Mouse (Mus musculus) MEL (cell line): Measurements from ENCODE around the gene Fmo6.

Source experiments
- CTCF ChIP-seq, 3 experiments: IDR thresholded peaks in 2 of 3; conservative IDR thresholded peaks in 1 of 3; 2 replicates each; pipeline ENCODE4 v1.5.1; 2011 to 2012; ENCODE audit warnings: low read length in 3 of 3, low read depth in 2 of 3, mild to moderate bottlenecking in 2 of 3, improper control_type of control experiment in 1 of 3, inconsistent platforms in 1 of 3, mixed read lengths in 1 of 3, moderate library complexity in 1 of 3; ENCODE audit not compliant: control insufficient read depth in 1 of 3, insufficient read depth in 1 of 3, poor library complexity in 1 of 3, severe bottlenecking in 1 of 3
- EP300 ChIP-seq, 2 experiments: IDR thresholded peaks; 2 replicates each; pipeline ENCODE4 v1.6.1; 2011; ENCODE audit warnings: improper control_type of control experiment in 2 of 2, low read length in 2 of 2, low read depth in 1 of 2, mild to moderate bottlenecking in 1 of 2
- GATA1 ChIP-seq: IDR thresholded peaks from 2 replicates; pipeline ENCODE4 v1.6.1; 2011; ENCODE audit warnings: low read depth, low read length, improper control_type of control experiment
- HCFC1 ChIP-seq: IDR thresholded peaks from 2 replicates; pipeline ENCODE4 v1.6.1; 2012; ENCODE audit warnings: low read depth, mild to moderate bottlenecking, inconsistent platforms, low read length, improper control_type of control experiment, moderate library complexity
- KAT2A ChIP-seq: conservative IDR thresholded peaks from 2 replicates; pipeline ENCODE4 v1.6.1; 2012; ENCODE audit warnings: low read depth, low read length, improper control_type of control experiment, inconsistent platforms
- MEF2A ChIP-seq: IDR thresholded peaks from 2 replicates; pipeline ENCODE4 v1.6.1; 2014; ENCODE audit warnings: low read depth, mild to moderate bottlenecking, inconsistent platforms, low read length, improper control_type of control experiment; ENCODE audit not compliant: poor library complexity, insufficient replicate concordance, severe bottlenecking; ENCODE audit errors: extremely low read depth
- MXI1 ChIP-seq: IDR thresholded peaks from 2 replicates; pipeline ENCODE4 v1.6.1; 2011; ENCODE audit warnings: mild to moderate bottlenecking, low read depth, low read length, improper control_type of control experiment
- POLR2A ChIP-seq, 2 experiments: IDR thresholded peaks; 2 replicates each; pipeline ENCODE4 v1.6.1; 2011 to 2012; ENCODE audit warnings: low read length in 2 of 2, mild to moderate bottlenecking in 2 of 2, control low read depth in 1 of 2, improper control_type of control experiment in 1 of 2, low read depth in 1 of 2, moderate library complexity in 1 of 2; ENCODE audit not compliant: control insufficient read depth in 1 of 2, insufficient read depth in 1 of 2, poor library complexity in 1 of 2
- RAD21 ChIP-seq: IDR thresholded peaks from 2 replicates; pipeline ENCODE4 v1.6.1; 2011; ENCODE audit warnings: mild to moderate bottlenecking, low read depth, low read length, improper control_type of control experiment
- RCOR1 ChIP-seq: IDR thresholded peaks from 2 replicates; pipeline ENCODE4 v1.6.1; 2012; ENCODE audit warnings: low read depth, mild to moderate bottlenecking, inconsistent platforms, low read length, improper control_type of control experiment
- TCF12 ChIP-seq: IDR thresholded peaks from 2 replicates; pipeline ENCODE4 v1.6.1; 2014; ENCODE audit warnings: low read depth, mild to moderate bottlenecking, inconsistent platforms, low read length, improper control_type of control experiment, moderate library complexity

GRCm38 (mm10) chr1:162931880-162932279, 5.4 kb downstream of the Fmo6 start:
- no peak for TF ChIP-seq GATA1
- no peak for TF ChIP-seq MXI1
- TF ChIP-seq RCOR1 = no peak
- no peak for TF ChIP-seq TCF12
- no peak for TF ChIP-seq MEF2A
- TF ChIP-seq CTCF (IDR thresholded peaks at IDR 0.05 in 2 of 3, conservative IDR thresholded peaks at IDR 0.05 in 1 of 3; ENCODE audit: control insufficient read depth in 1 of 3, insufficient read depth in 1 of 3, low read depth in 2 of 3, low read length in 3 of 3, poor library complexity in 1 of 3, severe bottlenecking in 1 of 3) = no peak
- TF ChIP-seq POLR2A (IDR thresholded peaks at IDR 0.05; ENCODE audit: control insufficient read depth in 1 of 2, insufficient read depth in 1 of 2, low read depth in 1 of 2, low read length in 2 of 2, poor library complexity in 1 of 2) = no peak
- TF ChIP-seq HCFC1 = no peak
- TF ChIP-seq EP300 (IDR thresholded peaks at IDR 0.05; ENCODE audit: low read depth in 1 of 2, low read length in 2 of 2) = no peak
- no peak for TF ChIP-seq RAD21
- TF ChIP-seq KAT2A = no peak
